Mouse (Mus musculus) G1E-ER4 (cell line): Measurements from ENCODE around the gene Fxr2. TPM values are rescaled to one million over a fixed set of nuclear protein-coding genes. Genes with fewer than 3 reads are reported as not detected.

Source experiments
- GATA1 ChIP-seq: IDR thresholded peaks from one replicate; pipeline ENCODE4 v1.8.0; 2012; ENCODE audit warnings: low read length, inconsistent platforms
- polyA plus RNA-seq: library from polyadenylated mRNA; stranded (reverse); fragments of >175 nt; gene quantifications from 2 replicates; pipeline ENCODE4 v1.2.3, GENCODE M21; 2012

Gene Fxr2
- polyA plus RNA-seq, 1 experiment: 104 TPM

DNA sequence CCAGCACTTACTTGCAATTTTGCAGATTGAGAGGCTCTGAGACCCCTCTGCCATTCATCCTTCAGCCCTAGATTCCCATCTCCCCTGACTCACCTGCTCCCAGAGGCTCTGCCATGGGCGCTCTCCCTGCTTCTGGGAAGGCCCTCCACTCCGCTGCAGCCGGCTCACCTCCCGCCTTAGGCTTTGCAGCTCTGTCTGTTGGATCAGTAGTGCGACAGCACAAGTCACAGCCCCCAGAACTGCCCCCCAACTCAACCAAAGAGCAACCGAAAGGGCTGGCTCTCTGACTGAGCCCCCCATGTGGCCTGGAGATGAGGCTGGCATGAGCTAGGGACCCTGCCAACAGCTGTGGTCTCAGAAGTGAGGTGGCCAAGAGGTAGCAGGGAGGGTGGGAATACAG, 52.1 kb downstream of the Fxr2 start:
- TF ChIP-seq GATA1: no peak

DNA sequence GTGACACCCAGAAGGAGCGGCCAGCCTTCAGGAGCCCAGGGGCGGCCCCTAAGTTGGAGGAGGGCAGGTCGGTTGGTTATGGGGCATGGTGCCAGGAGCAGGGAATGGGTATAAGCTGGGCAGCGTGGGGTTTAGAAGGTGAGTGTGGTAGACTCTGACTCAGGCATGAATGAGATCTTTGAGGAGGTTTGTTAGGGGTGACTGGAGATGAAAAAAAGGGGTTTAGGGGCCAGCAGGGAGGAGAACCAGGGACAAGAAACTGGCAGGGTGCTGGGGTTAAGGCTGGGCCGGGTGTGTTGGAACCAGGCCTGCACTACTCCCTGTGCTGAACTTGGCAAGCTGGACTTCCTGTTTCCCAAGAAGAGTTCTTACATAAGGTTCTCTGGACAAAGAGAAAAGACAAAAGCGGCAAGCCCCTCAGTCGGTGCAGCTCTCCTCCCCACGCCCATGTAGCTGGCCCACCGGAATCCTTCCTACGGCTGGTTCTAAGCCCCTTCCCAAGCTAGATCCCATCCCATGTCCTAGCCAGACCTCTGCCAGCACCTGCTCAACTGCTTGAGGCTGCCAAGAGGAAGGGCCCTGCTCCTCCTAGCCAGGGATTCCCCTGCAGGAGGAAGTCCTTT, 52.8 kb downstream of the Fxr2 start, which contains the start of gene Tnfsf13:
Gene Tnfsf13 (minus strand): TSS at position 259 of the 623 bp plus-strand sequence.
- TF ChIP-seq GATA1: no peak

DNA sequence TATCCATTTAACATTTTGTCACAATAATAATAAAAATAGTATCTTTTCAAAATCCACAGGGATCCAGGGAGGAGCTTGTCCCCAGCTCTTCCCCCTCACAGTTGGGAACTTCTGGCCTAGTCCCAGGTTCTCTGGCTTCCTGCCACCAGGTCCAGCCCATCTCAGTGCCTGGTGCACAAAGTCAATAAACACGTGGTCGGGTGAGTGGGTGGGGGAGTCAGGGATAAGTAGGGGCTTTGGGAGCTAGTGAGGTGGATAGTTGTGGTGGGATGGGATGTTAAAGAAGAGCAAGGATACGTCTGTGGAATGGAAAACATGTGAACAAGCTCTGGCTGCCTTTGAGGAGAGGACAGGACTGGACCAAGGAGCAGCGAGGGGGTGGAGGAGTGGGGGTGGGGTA, 53.6 kb downstream of the Fxr2 start:
- TF ChIP-seq GATA1: no peak

DNA sequence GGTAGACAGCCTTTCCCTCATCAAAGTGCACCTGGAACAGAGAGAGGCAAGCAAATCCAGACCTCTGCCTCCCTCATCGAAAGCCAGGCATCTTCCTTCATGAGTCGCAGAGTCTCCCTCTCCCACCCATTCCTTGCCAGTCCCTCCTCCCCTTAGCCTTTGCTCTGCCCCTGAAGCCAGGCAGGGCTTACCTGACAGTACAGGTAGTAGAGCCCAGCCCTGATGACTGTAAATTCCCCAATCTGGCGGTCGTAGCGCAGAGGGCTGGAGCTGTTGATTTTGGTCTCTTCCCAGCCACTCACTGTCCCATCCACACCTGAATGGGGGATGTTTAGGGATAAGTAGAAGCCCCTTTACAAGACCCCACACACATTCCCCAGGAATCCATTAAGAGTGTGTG, 54.3 kb downstream of the Fxr2 start:
- TF ChIP-seq GATA1: no peak

DNA sequence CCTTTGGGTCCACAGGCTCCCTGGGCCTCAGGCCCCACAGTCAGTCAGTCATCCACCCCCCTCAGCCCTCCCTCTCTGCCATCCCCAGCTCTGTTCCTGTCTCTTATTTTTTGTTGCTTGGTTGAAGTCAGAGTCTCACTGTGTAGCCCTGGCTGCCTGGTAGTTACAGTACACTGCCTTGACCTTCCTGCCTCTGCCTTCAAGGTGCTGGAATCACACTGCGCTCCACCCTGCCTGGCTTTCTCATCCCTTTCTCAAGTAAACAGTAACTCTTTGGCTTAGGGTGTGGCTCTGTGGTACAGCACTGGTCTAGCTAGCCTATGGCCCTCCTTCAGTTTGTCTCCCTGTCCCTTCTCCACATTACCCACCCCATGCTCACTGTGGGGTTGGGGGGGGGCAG, 57.1 kb downstream of the Fxr2 start:
- TF ChIP-seq GATA1: no peak

DNA sequence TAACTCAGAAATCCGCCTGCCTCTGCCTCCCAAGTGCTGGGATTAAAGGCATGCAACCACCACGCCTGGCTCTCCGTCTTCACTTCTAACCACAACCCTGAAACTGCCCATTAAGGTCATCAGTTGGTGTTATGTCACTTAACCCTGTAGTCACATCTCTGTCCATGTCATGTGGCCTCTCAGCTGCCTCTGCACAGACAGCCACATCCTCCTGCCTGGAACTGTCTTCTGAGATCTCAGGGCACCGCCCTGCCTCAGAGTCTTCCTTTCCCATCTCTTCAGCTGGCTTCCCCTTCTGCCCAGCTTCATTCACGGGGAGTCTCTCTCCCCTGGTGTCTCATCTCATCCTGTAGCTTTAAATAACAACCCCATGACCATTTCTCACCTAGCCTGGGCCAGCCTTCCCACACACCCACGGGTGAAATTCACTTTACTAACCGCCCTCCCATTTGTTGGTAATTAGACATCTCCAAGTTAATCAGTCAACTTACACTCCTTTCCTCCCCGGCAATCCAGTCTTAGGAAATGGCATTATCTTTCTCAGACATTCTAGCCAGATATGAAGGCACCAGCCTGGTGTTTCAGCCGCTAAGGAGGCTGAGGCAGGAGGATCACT, 59.5 kb downstream of the Fxr2 start:
- no peak for TF ChIP-seq GATA1

DNA sequence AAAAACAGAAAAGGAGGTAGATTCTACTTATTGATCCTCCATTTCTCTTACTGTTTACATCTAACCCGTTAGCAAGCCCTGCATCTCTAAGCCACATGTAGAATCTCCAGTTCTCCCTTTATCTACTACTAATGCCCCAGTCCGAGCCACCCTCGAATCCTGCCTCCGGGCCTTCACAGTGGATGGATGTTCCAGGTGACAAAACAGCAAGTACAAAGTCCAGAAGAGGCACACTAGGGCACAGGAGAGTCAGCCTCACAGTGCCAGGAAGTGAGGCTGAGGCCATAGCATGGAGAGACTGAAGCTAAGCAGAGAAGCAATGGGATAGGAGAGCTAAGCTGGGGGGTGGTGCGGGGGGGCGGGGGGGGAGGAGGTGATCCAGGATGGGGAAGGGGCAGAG, 60.1 kb downstream of the Fxr2 start:
- TF ChIP-seq GATA1: no peak

DNA sequence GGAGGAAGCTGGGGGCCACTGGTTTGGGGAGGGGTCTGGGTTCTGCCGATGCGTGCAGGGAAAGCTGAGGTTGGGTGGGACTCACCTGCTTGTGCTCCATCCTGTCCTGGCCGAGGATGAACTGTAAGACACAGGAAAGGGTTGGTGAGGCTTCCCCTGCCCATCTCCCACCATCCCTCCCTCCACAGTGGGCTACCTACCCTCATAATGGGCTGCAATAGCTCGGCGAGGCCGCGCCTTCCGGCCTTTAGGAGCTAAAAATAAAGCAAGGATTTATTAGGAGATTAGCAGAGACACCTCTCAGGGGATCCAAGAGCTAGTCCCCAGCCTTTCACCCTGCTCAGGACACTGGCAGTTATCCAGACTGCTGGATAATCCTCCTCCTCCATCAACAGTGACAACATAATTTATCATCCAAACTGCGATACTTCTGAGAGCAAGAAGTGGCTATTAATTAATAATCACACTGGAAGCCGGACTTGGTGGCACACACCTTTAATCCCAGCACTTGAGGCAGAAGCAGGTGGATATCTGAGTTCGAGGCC, 60.7 kb downstream of the Fxr2 start:
- no peak for TF ChIP-seq GATA1

DNA sequence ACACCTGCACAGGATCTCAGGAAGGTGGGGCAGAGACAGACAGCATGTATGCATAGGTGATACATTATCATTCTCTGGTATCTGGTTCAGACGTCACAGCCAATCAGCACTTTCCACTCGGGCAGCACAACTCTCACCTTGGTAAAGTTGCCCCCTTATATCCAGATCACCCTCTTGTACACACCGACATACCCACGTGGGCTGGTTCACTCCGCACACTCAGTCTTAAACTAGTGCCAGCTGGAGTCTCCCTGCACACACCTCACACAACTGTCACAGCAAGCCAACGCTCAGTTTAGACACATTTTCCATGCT, 62.2 kb downstream of the Fxr2 start:
- no peak for TF ChIP-seq GATA1

DNA sequence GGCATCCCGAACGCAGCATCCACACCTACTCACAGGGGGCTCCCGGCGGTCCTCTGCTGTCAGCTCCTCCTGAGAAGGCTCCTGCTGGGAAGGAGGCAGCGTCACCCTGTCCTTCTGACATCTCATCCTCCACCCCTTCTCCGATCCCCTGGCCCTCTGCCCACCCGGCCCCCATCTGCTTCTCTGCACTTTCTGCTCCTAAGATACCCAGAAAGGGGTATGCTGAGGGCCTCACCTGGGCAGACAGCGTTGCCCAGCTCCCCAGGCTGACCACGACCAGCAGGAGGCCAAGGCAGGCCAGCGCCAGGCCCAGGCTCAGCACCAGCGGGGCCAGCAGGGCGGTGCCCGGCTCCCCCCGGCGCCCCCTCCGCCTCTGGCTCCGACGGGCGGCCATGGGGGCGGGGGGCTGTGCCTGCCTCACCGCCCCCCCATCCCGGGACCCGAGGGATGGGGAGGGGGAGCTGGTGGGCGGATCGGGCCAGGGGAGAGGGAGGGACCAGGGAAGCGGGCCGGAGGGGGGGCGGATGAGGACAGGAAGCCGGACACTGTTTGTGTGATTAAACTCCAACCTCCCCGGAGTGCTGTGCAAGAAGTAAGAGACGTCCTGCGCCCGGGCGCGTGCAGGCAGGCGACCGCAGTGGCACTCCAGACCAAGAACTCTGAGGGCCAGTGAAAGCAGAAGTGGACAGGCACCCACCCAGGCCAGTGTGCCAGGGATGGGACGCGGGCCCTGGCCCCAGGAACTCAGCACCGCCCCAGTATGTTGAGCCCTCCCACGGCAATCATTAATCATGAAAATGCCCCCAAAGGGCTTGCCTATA, 62.8 kb downstream of the Fxr2 start, which contains the start of the genes Tnfsf12 and Tnfsfm13:
Gene Tnfsf12 (minus strand): TSS at position 489 of the 821 bp plus-strand sequence.
Gene Tnfsfm13 (minus strand): TSS at position 738 of the 821 bp plus-strand sequence.
- TF ChIP-seq GATA1: no peak

DNA sequence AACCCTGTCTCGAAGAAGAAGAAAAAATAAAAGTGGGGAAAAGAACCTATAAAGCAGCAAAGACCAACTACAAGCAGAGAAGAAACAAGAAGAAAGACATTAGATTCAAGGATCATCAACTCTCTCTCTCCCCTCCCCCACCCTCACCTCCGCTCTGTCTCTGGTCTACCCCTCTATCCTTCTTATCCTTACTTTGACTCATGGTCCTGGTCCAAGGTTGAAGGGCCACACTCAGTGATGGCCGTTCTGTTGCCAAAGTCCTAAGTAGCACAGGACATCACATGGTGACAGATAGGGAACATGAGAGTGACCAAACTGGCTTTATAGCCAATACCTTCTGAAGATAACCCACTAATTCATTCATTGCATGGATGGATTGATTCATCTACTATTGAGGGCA, 64.6 kb downstream of the Fxr2 start:
- no peak for TF ChIP-seq GATA1

DNA sequence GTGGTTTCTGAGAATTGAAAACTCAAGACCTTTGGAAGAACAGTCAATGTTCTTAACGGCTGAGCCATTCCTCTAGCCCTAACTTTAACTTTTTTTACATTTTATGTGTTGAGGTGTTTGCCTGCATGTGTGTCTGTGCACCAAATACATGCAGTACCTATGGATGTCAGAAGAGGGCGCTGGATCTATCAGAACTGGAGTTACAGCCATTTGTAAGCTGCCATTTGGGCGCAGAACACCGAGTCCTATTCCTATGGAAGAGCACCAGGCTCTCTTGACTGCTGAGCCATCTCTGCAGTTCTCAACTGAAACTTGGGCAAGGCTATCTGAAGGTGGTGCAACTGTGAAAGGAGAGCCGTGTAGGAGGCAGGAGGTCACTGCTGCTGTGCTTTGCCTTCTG, 65.8 kb downstream of the Fxr2 start:
- TF ChIP-seq GATA1: no peak

DNA sequence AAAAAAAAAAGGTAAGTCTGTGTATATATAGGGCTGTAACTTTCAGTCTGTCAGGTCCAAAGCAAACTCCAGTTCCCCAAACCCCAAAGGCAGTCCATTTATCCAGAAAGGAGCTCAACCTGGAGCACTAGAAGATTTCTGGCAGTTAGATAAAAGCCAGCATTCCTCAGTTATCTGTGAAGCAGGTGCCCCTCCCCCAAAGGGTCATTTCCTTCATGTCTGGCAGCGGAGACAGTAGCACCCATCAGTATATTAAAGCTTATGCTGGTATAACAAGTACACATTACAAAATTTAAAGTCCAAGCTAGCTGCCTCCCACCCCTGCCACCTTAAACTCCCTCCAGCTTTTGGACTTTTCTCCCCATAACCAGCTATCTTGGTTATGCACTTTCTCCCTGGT, 66.8 kb downstream of the Fxr2 start:
- TF ChIP-seq GATA1: no peak

Other genes starting within 250 kb of the Fxr2 start
- 126 and 142 TPM in 2 replicates for gene Naa38, start 237.5 kb upstream of the Fxr2 start, polyA plus RNA-seq
- gene Cyb5d1, start 237.4 kb upstream of the Fxr2 start, polyA plus RNA-seq: 7.4 and 7.5 TPM in 2 replicates
- gene Tmem88, start 234.8 kb upstream of the Fxr2 start, polyA plus RNA-seq: 2.3 and 3.6 TPM in 2 replicates
- 59.3 and 72.1 TPM in 2 replicates for gene Kdm6b, start 219.3 kb upstream of the Fxr2 start, polyA plus RNA-seq
- gene Dnah2, start 83.9 kb upstream of the Fxr2 start, polyA plus RNA-seq: 0.01 and 0.02 TPM in 2 replicates
- gene Efnb3, start 72.8 kb upstream of the Fxr2 start, polyA plus RNA-seq: 0.66 and 0.68 TPM in 2 replicates
- 11.0 and 23.0 TPM in 2 replicates for gene Wrap53, start 52.7 kb upstream of the Fxr2 start, polyA plus RNA-seq
- 209 and 211 TPM in 2 replicates for gene Trp53, start 52.6 kb upstream of the Fxr2 start, polyA plus RNA-seq
- 69.6 and 87.4 TPM in 2 replicates for gene Atp1b2, start 27.0 kb upstream of the Fxr2 start, polyA plus RNA-seq
- gene Shbg, start 15.1 kb upstream of the Fxr2 start, polyA plus RNA-seq: not detected in 2 replicates
- gene Sat2, start 11.0 kb upstream of the Fxr2 start, polyA plus RNA-seq: not detected in 2 replicates
- 0.30 and 0.49 TPM in 2 replicates for gene Sox15, start 22.3 kb downstream of the Fxr2 start, polyA plus RNA-seq
- 24.4 and 30.0 TPM in 2 replicates for gene Mpdu1, start 29.7 kb downstream of the Fxr2 start, polyA plus RNA-seq
- gene Cd68, start 33.2 kb downstream of the Fxr2 start, polyA plus RNA-seq: 1.1 and 1.2 TPM in 2 replicates
- gene Eif4a1, start 39.4 kb downstream of the Fxr2 start, polyA plus RNA-seq: 326 and 403 TPM in 2 replicates
- 117 and 153 TPM in 2 replicates for gene Senp3, start 49.1 kb downstream of the Fxr2 start, polyA plus RNA-seq
- gene Tnfsf13, start 52.8 kb downstream of the Fxr2 start, polyA plus RNA-seq: not detected in 2 replicates
- not detected in 2 replicates for gene Tnfsf12, start 62.9 kb downstream of the Fxr2 start, polyA plus RNA-seq
- gene Tnfsfm13, start 63.1 kb downstream of the Fxr2 start, polyA plus RNA-seq: not detected in 2 replicates
- 65.1 and 65.3 TPM in 2 replicates for gene Polr2a, start 125.6 kb downstream of the Fxr2 start, polyA plus RNA-seq
- not detected in 2 replicates for gene Slc35g3, start 129.0 kb downstream of the Fxr2 start, polyA plus RNA-seq
- 14.5 and 15.2 TPM in 2 replicates for gene Zbtb4, start 132.9 kb downstream of the Fxr2 start, polyA plus RNA-seq
- 0.03 and 0.11 TPM in 2 replicates for gene Chrnb1, start 163.0 kb downstream of the Fxr2 start, polyA plus RNA-seq
- 0.39 and 0.53 TPM in 2 replicates for gene Fgf11, start 168.9 kb downstream of the Fxr2 start, polyA plus RNA-seq
- gene Tmem102, start 172.6 kb downstream of the Fxr2 start, polyA plus RNA-seq: not detected in 2 replicates
- gene Gm39566, start 182.3 kb downstream of the Fxr2 start, polyA plus RNA-seq: not detected in 2 replicates
- gene Spem2, start 185.5 kb downstream of the Fxr2 start, polyA plus RNA-seq: not detected in 2 replicates
- not detected in 2 replicates for gene Spem1, start 189.2 kb downstream of the Fxr2 start, polyA plus RNA-seq
- 0.99 and 1.1 TPM in 2 replicates for gene Nlgn2, start 204.8 kb downstream of the Fxr2 start, polyA plus RNA-seq
- gene Tmem256, start 205.5 kb downstream of the Fxr2 start, polyA plus RNA-seq: 404 and 460 TPM in 2 replicates
- gene Plscr3, start 213.4 kb downstream of the Fxr2 start, polyA plus RNA-seq: 43.0 and 56.9 TPM in 2 replicates
- gene Tnk1, start 225.7 kb downstream of the Fxr2 start, polyA plus RNA-seq: 0.09 and 0.91 TPM in 2 replicates
- gene Tmem95, start 245.0 kb downstream of the Fxr2 start, polyA plus RNA-seq: not detected in 2 replicates
- 0.27 and 0.39 TPM in 2 replicates for gene Kctd11, start 248.4 kb downstream of the Fxr2 start, polyA plus RNA-seq